Mouse (Mus musculus): ENCODE data around the gene Itga5. TPM values are rescaled to one million over a fixed set of nuclear protein-coding genes. Genes with fewer than 3 reads are reported as not detected.

The Itga5 gene
- polyA plus RNA-seq, 1 experiment from 2014 or later, result 23.8 TPM

GRCm38 (mm10) chr15:103343556-103343955 is 23.0 kb downstream of the Itga5 start:
- Histone ChIP-seq H3K36me3 (peaks cover 45% of the 10 kb centered on the region), H3K27me3 (ENCODE audit: insufficient read depth, poor library complexity, severe bottlenecking) (peaks cover 37% of the 10 kb centered on the region), H3K9me3 (no peaks in the 10 kb centered on the region), H3K4me3 (no peak overlapping the region), H3K27ac (no peak overlapping the region), H3K4me1 (replicated peaks) (peaks cover 45% of the 10 kb centered on the region)
- DNase-seq (ENCODE audit: low spot score), result no peak

- H3K27me3 ChIP-seq (ENCODE audit: insufficient read depth, poor library complexity, severe bottlenecking), result peaks cover 42% of the 10 kb centered on the region
Observed at GRCm38 (mm10) chr15:103343008-103343407, 23.6 kb downstream of the Itga5 start.

GRCm38 (mm10) chr15:103342415-103342814 is 24.1 kb downstream of the Itga5 start:
- 15% methylated on average over 4 of the region's 4 CpGs for WGBS
- H3K4me1 ChIP-seq (replicated peaks), result peaks cover 56% of the 10 kb centered on the region

More at GRCm38 (mm10) chr15:103343008-103343407, 23.6 kb downstream of the Itga5 start:
- 82% methylated on average over 2 of the region's 3 CpGs for WGBS
- Histone ChIP-seq H3K4me3 (no peak overlapping the region), H3K4me1 (replicated peaks) (peaks cover 50% of the 10 kb centered on the region), H3K27ac (no peak overlapping the region), H3K36me3 (peaks cover 40% of the 10 kb centered on the region), H3K9me3 (no peaks in the 10 kb centered on the region)
- no peak for DNase-seq (ENCODE audit: low spot score)

GRCm38 (mm10) chr15:103341547-103341946 is 25.0 kb downstream of the Itga5 start:
- peak; percentile 40 for DNase-seq (ENCODE audit: low spot score)
- H3K27me3 ChIP-seq (ENCODE audit: insufficient read depth, poor library complexity, severe bottlenecking), result peaks cover 57% of the 10 kb centered on the region
- H3K4me1 ChIP-seq (replicated peaks), result peaks cover 65% of the 10 kb centered on the region
- peak overlapping the region; percentile 20; the same call in 1 of the 2 replicates for H3K4me3 ChIP-seq
- peak overlapping the region; percentile 62 for H3K27ac ChIP-seq
- no peaks in the 10 kb centered on the region for H3K9me3 ChIP-seq
- peaks cover 28% of the 10 kb centered on the region for H3K36me3 ChIP-seq
- WGBS, result 43% methylated on average over 8 of the region's 8 CpGs

More at GRCm38 (mm10) chr15:103342415-103342814, 24.1 kb downstream of the Itga5 start:
- Histone ChIP-seq H3K4me3 (peak overlapping the region; percentile 20), H3K36me3 (peaks cover 34% of the 10 kb centered on the region), H3K27ac (no peak overlapping the region), H3K27me3 (ENCODE audit: insufficient read depth, poor library complexity, severe bottlenecking) (peaks cover 48% of the 10 kb centered on the region), H3K9me3 (no peaks in the 10 kb centered on the region)
- DNase-seq (ENCODE audit: low spot score), result peak; percentile 84

- Histone ChIP-seq H3K36me3 (peaks cover 21% of the 10 kb centered on the region), H3K4me1 (replicated peaks) (peaks cover 70% of the 10 kb centered on the region), H3K27me3 (ENCODE audit: insufficient read depth, poor library complexity, severe bottlenecking) (peaks cover 58% of the 10 kb centered on the region), H3K27ac (peak overlapping the region; percentile 68; the same call in 1 of the 2 replicates), H3K4me3 (peak overlapping the region; percentile 77), H3K9me3 (no peaks in the 10 kb centered on the region)
- DNase-seq (ENCODE audit: low spot score), result no peak
- 15% methylated on average over 4 of the region's 4 CpGs for WGBS
Observed at GRCm38 (mm10) chr15:103340786-103341185, 25.8 kb downstream of the Itga5 start.

GRCm38 (mm10) chr15:103339961-103340337 is 26.6 kb downstream of the Itga5 start, which contains the start of gene Zfp385a:
TSS of gene Zfp385a (minus strand) at chr15:103340093.
- H3K27ac ChIP-seq, result peak within 1 kb of the TSS; percentile 82
- DNase-seq (ENCODE audit: low spot score), result peak; percentile 50
- H3K36me3 ChIP-seq, result peaks cover 12% of the 10 kb centered on the region
- peaks cover 78% of the 10 kb centered on the region for H3K4me1 ChIP-seq (replicated peaks)
- peaks cover 58% of the 10 kb centered on the region for H3K27me3 ChIP-seq (ENCODE audit: insufficient read depth, poor library complexity, severe bottlenecking)
- H3K9me3 ChIP-seq, result no peaks in the 10 kb centered on the region
- H3K4me3 ChIP-seq, result peak within 1 kb of the TSS; percentile 77
- 1% methylated on average over 25 of the region's 26 CpGs for WGBS

GRCm38 (mm10) chr15:103339166-103339960 is 27.2 kb downstream of the Itga5 start:
- H3K4me1 ChIP-seq (replicated peaks), result peaks cover 84% of the 10 kb centered on the region

GRCm38 (mm10) chr15:103338829-103339165 is 27.8 kb downstream of the Itga5 start:
- DNase-seq (ENCODE audit: low spot score), result no peak
- Histone ChIP-seq H3K4me1 (replicated peaks) (peaks cover 90% of the 10 kb centered on the region), H3K4me3 (peak overlapping the region; percentile 77), H3K36me3 (peaks cover under 1% of the 10 kb centered on the region), H3K9me3 (no peaks in the 10 kb centered on the region), H3K27ac (peak overlapping the region; percentile 82), H3K27me3 (ENCODE audit: insufficient read depth, poor library complexity, severe bottlenecking) (peaks cover 58% of the 10 kb centered on the region)
- 32% methylated on average over 4 of the region's 4 CpGs for WGBS

More at GRCm38 (mm10) chr15:103339166-103339960, 27.2 kb downstream of the Itga5 start:
- peak overlapping the region; percentile 77 for H3K4me3 ChIP-seq
- no peak for DNase-seq (ENCODE audit: low spot score)
- no peaks in the 10 kb centered on the region for H3K9me3 ChIP-seq
- peak overlapping the region; percentile 82 for H3K27ac ChIP-seq
- peaks cover 7% of the 10 kb centered on the region for H3K36me3 ChIP-seq
- WGBS, result 2% methylated on average over 31 of the region's 31 CpGs
- peaks cover 58% of the 10 kb centered on the region for H3K27me3 ChIP-seq (ENCODE audit: insufficient read depth, poor library complexity, severe bottlenecking)

- no peak for DNase-seq (ENCODE audit: low spot score)
- peaks cover 97% of the 10 kb centered on the region for H3K4me1 ChIP-seq (replicated peaks)
- 23% methylated on average over 11 of the region's 11 CpGs for WGBS
Observed at GRCm38 (mm10) chr15:103336996-103337667, 29.4 kb downstream of the Itga5 start.

GRCm38 (mm10) chr15:103335488-103336235 is 30.9 kb downstream of the Itga5 start:
- peaks cover 42% of the 10 kb centered on the region for H3K27me3 ChIP-seq (ENCODE audit: insufficient read depth, poor library complexity, severe bottlenecking)

More at GRCm38 (mm10) chr15:103336996-103337667, 29.4 kb downstream of the Itga5 start:
- H3K9me3 ChIP-seq, result no peaks in the 10 kb centered on the region
- no peaks in the 10 kb centered on the region for H3K36me3 ChIP-seq
- H3K27me3 ChIP-seq (ENCODE audit: insufficient read depth, poor library complexity, severe bottlenecking), result peaks cover 57% of the 10 kb centered on the region
- H3K4me3 ChIP-seq, result peak overlapping the region; percentile 18
- peak overlapping the region; percentile 16; the same call in 1 of the 2 replicates for H3K27ac ChIP-seq

GRCm38 (mm10) chr15:103335040-103335439 is 31.5 kb downstream of the Itga5 start:
- no peaks in the 10 kb centered on the region for H3K36me3 ChIP-seq
- H3K27ac ChIP-seq, result peak overlapping the region; percentile 84
- WGBS, result 54% methylated on average over 3 of the region's 3 CpGs
- peaks cover 36% of the 10 kb centered on the region for H3K27me3 ChIP-seq (ENCODE audit: insufficient read depth, poor library complexity, severe bottlenecking)
- H3K4me1 ChIP-seq (replicated peaks), result peaks cover 82% of the 10 kb centered on the region
- no peak for DNase-seq (ENCODE audit: low spot score)
- no peaks in the 10 kb centered on the region for H3K9me3 ChIP-seq
- H3K4me3 ChIP-seq, result no peak overlapping the region

More at GRCm38 (mm10) chr15:103335488-103336235, 30.9 kb downstream of the Itga5 start:
- WGBS, result 30% methylated on average over 7 of the region's 7 CpGs
- Histone ChIP-seq H3K4me1 (replicated peaks) (peaks cover 89% of the 10 kb centered on the region), H3K9me3 (no peaks in the 10 kb centered on the region), H3K27ac (peak overlapping the region; percentile 35; the same call in 1 of the 2 replicates), H3K4me3 (no peak overlapping the region), H3K36me3 (no peaks in the 10 kb centered on the region)
- DNase-seq (ENCODE audit: low spot score), result no peak

- DNase-seq (ENCODE audit: low spot score), result peak; percentile 61
- H3K27me3 ChIP-seq (ENCODE audit: insufficient read depth, poor library complexity, severe bottlenecking), result peaks cover 27% of the 10 kb centered on the region
- H3K27ac ChIP-seq, result peak overlapping the region; percentile 84
- no peaks in the 10 kb centered on the region for H3K36me3 ChIP-seq
- peak overlapping the region; percentile 21; the same call in 1 of the 2 replicates for H3K4me3 ChIP-seq
- WGBS, result 0% methylated on average over 2 of the region's 2 CpGs
- no peaks in the 10 kb centered on the region for H3K9me3 ChIP-seq
- peaks cover 74% of the 10 kb centered on the region for H3K4me1 ChIP-seq (replicated peaks)
Observed at GRCm38 (mm10) chr15:103334194-103334593, 32.4 kb downstream of the Itga5 start.

Data from hindbrain, embryonic 10.5 days (tissue).